Mouse (Mus musculus): ENCODE data around the gene Cyfip1. TPM values are rescaled to one million over a fixed set of nuclear protein-coding genes. Genes with fewer than 3 reads are reported as not detected.

Cyfip1 gene
- polyA plus RNA-seq, 1 experiment from 2014 or later, result 68.4 TPM

DNA sequence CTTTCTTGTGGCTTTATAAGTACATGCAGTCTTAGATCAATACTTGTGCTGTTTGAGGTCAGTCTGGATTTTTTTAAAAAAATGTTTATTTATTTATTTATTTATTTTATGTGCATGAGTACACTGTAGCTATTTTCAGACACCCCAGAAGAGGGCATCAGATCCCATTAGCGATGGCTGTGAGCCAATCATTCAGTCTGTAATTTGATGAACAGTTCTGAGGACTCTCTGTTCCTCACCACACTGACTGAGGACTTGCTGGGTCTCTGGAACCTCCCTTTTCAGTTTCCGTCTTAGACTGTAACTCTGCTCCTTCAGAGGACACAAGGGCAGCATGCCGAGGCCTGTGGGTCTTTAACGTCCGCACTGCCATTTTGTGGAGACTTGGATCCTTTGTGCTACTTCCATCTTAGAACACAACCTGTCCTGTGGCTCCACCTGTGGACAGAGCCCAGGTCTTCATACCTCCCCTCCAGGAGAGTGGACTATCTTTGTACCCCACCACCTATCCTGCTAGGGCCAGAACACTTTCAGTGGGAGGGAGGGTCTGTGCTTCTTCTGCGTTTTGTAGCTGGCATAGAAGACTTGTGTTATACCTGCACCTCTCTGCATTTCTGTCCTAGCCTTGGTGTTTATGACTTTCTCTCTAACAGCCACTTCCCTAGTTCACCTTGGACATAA lies 28.9 kb downstream of the Cyfip1 start:
- Histone ChIP-seq H3K36me3 (peaks cover 26% of the 10 kb centered on the region), H3K27me3 (ENCODE audit: insufficient read depth, poor library complexity, severe bottlenecking) (no peaks in the 10 kb centered on the region), H3K4me1 (peaks cover 14% of the 10 kb centered on the region; the same call in 1 of the 2 replicates), H3K27ac (no peak overlapping the region), H3K9me3 (no peaks in the 10 kb centered on the region), H3K4me3 (no peak overlapping the region)
- 90% methylated on average over 6 of the region's 6 CpGs for WGBS
- no peak for DNase-seq (ENCODE audit: low spot score)

- Histone ChIP-seq H3K36me3 (peaks cover 34% of the 10 kb centered on the region), H3K27me3 (ENCODE audit: insufficient read depth, poor library complexity, severe bottlenecking) (no peaks in the 10 kb centered on the region), H3K4me1 (peaks cover 14% of the 10 kb centered on the region; the same call in 1 of the 2 replicates), H3K9me3 (no peaks in the 10 kb centered on the region), H3K4me3 (no peak overlapping the region), H3K27ac (no peak overlapping the region)
- WGBS, result 72% methylated on average over 5 of the region's 5 CpGs
- DNase-seq (ENCODE audit: low spot score), result no peak
Measured at GRCm38 (mm10) chr7:55871476-55871875, 29.9 kb downstream of the Cyfip1 start.

GRCm38 (mm10) chr7:55874703-55875102 lies 33.2 kb downstream of the Cyfip1 start:
- Histone ChIP-seq H3K27ac (no peak overlapping the region), H3K4me1 (peaks cover 14% of the 10 kb centered on the region; the same call in 1 of the 2 replicates), H3K27me3 (ENCODE audit: insufficient read depth, poor library complexity, severe bottlenecking) (no peaks in the 10 kb centered on the region), H3K4me3 (no peak overlapping the region), H3K9me3 (no peaks in the 10 kb centered on the region), H3K36me3 (peaks cover 60% of the 10 kb centered on the region)
- 72% methylated on average over 7 of the region's 7 CpGs for WGBS
- no peak for DNase-seq (ENCODE audit: low spot score)

GRCm38 (mm10) chr7:55877721-55878120 lies 36.2 kb downstream of the Cyfip1 start:
- Histone ChIP-seq H3K9me3 (no peaks in the 10 kb centered on the region), H3K27ac (no peak overlapping the region), H3K4me3 (no peak overlapping the region), H3K36me3 (peaks cover 79% of the 10 kb centered on the region), H3K4me1 (no peaks in the 10 kb centered on the region), H3K27me3 (ENCODE audit: insufficient read depth, poor library complexity, severe bottlenecking) (no peaks in the 10 kb centered on the region)
- 85% methylated on average over 10 of the region's 10 CpGs for WGBS
- DNase-seq (ENCODE audit: low spot score), result no peak

DNA sequence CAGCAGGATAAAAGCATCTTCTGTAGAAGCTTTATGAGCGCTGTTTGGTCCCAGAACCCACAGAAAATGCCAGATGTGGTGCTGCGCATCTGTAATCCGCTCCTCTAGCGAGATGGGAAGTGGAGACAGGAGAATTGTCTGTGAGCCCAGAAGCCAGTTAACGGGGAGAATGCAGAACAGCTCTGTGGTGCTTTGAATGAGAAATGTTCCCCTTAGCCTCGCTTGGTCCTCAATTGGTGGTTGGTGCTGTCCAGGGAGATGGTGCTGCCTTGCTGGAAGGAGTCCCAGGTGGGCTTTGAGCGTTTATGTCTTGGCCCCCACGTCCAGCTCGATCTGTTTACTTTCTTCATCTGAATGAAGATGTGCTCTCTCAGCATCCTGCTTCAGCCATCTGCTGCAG lies 39.3 kb downstream of the Cyfip1 start:
- Histone ChIP-seq H3K27ac (no peak overlapping the region), H3K4me1 (0 out of 2 replicates have a peak, but pooled peaks cover 2% of the 10 kb centered on the region), H3K27me3 (ENCODE audit: insufficient read depth, poor library complexity, severe bottlenecking) (no peaks in the 10 kb centered on the region), H3K36me3 (peaks cover 56% of the 10 kb centered on the region), H3K9me3 (no peaks in the 10 kb centered on the region), H3K4me3 (no peak overlapping the region)
- whole genome bisulfite sequencing, result 89% methylated on average over 9 of the region's 9 CpGs
- DNase-seq (ENCODE audit: low spot score), result no peak

- Histone ChIP-seq H3K4me1 (0 out of 2 replicates have a peak, but pooled peaks cover 3% of the 10 kb centered on the region), H3K4me3 (no peak overlapping the region), H3K9me3 (no peaks in the 10 kb centered on the region), H3K27ac (no peak overlapping the region), H3K27me3 (ENCODE audit: insufficient read depth, poor library complexity, severe bottlenecking) (no peaks in the 10 kb centered on the region), H3K36me3 (peaks cover 64% of the 10 kb centered on the region)
- WGBS, result 85% methylated on average over 4 of the region's 4 CpGs
- no peak for DNase-seq (ENCODE audit: low spot score)
Measured at GRCm38 (mm10) chr7:55888603-55889002, 47.1 kb downstream of the Cyfip1 start.

GRCm38 (mm10) chr7:55889996-55890395 lies 48.5 kb downstream of the Cyfip1 start:
- H3K9me3 ChIP-seq, result no peaks in the 10 kb centered on the region
- peaks cover 71% of the 10 kb centered on the region for H3K36me3 ChIP-seq
- no peak for DNase-seq (ENCODE audit: low spot score)
- 0 out of 2 replicates have a peak, but pooled peaks cover 3% of the 10 kb centered on the region for H3K4me1 ChIP-seq
- no peaks in the 10 kb centered on the region for H3K27me3 ChIP-seq (ENCODE audit: insufficient read depth, poor library complexity, severe bottlenecking)
- WGBS, result 88% methylated on average over 4 of the region's 4 CpGs
- no peak overlapping the region for H3K27ac ChIP-seq
- H3K4me3 ChIP-seq, result no peak overlapping the region

DNA sequence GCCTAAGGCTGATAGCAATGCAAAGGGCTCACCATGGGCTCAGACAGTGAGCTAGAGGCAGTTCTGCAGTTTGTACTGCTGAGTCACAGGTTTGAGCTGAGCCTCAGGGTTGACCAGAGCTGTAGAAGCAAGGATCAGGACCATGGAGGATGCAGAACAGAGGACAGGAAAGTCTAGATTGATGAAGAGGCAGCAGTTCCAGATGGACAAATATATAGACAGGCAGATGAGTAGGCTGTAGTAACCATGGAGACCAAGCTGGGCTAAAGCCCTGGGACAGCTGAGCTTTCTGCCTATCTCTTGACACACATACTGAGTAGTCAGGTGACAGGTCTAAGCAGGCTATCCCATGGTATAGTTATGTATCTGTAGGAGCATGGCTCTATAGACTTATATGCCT lies 49.2 kb downstream of the Cyfip1 start:
- no peak for DNase-seq (ENCODE audit: low spot score)
- Histone ChIP-seq H3K4me3 (no peak overlapping the region), H3K4me1 (0 out of 2 replicates have a peak, but pooled peaks cover 2% of the 10 kb centered on the region), H3K27me3 (ENCODE audit: insufficient read depth, poor library complexity, severe bottlenecking) (no peaks in the 10 kb centered on the region), H3K36me3 (peaks cover 77% of the 10 kb centered on the region), H3K9me3 (no peaks in the 10 kb centered on the region), H3K27ac (no peak overlapping the region)

- H3K27me3 ChIP-seq (ENCODE audit: insufficient read depth, poor library complexity, severe bottlenecking), result no peaks in the 10 kb centered on the region
- H3K4me1 ChIP-seq, result no peaks in the 10 kb centered on the region
- DNase-seq (ENCODE audit: low spot score), result no peak
- no peak overlapping the region for H3K27ac ChIP-seq
- H3K4me3 ChIP-seq, result no peak overlapping the region
- WGBS, result 91% methylated on average over 11 of the region's 11 CpGs
- no peaks in the 10 kb centered on the region for H3K9me3 ChIP-seq
- H3K36me3 ChIP-seq, result peaks cover 85% of the 10 kb centered on the region
Measured at GRCm38 (mm10) chr7:55891797-55892196, 50.3 kb downstream of the Cyfip1 start.

DNA sequence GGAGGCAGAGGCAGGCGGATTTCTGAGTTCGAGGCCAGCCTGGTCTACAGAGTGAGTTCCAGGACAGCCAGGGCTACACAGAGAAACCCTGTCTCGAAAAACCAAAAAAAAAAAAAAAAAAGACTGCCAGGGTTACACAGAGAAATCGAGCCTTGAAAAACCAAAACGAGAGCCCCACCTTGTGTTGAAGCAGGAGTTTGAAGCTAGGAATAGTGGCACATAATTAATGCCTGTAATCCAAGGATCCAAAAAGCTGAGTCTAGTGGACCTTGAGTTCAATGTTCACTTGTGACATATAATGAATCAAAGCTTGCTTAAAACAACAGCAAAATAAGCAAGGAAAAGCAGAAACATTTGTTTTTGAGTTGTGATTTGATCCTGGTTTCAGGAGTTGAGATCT lies 62.2 kb downstream of the Cyfip1 start:
- no peak for DNase-seq (ENCODE audit: low spot score)
- H3K27me3 ChIP-seq (ENCODE audit: insufficient read depth, poor library complexity, severe bottlenecking), result no peaks in the 10 kb centered on the region
- no peak overlapping the region for H3K4me3 ChIP-seq
- peaks cover 97% of the 10 kb centered on the region for H3K36me3 ChIP-seq
- H3K27ac ChIP-seq, result no peak overlapping the region
- 78% methylated on average over 5 of the region's 5 CpGs for WGBS
- no peaks in the 10 kb centered on the region for H3K4me1 ChIP-seq
- H3K9me3 ChIP-seq, result no peaks in the 10 kb centered on the region

- H3K36me3 ChIP-seq, result peaks cover 97% of the 10 kb centered on the region
- WGBS, result 84% methylated on average over 2 of the region's 2 CpGs
- no peaks in the 10 kb centered on the region for H3K9me3 ChIP-seq
- no peak overlapping the region for H3K27ac ChIP-seq
- no peaks in the 10 kb centered on the region for H3K4me1 ChIP-seq
- no peak for DNase-seq (ENCODE audit: low spot score)
- H3K4me3 ChIP-seq, result no peak overlapping the region
- no peaks in the 10 kb centered on the region for H3K27me3 ChIP-seq (ENCODE audit: insufficient read depth, poor library complexity, severe bottlenecking)
Measured at GRCm38 (mm10) chr7:55905449-55905848, 63.9 kb downstream of the Cyfip1 start.

GRCm38 (mm10) chr7:55909519-55909918 lies 68.0 kb downstream of the Cyfip1 start:
- Histone ChIP-seq H3K9me3 (no peaks in the 10 kb centered on the region), H3K36me3 (peaks cover 92% of the 10 kb centered on the region), H3K4me3 (no peak overlapping the region), H3K27ac (no peak overlapping the region), H3K4me1 (no peaks in the 10 kb centered on the region), H3K27me3 (ENCODE audit: insufficient read depth, poor library complexity, severe bottlenecking) (no peaks in the 10 kb centered on the region)
- DNase-seq (ENCODE audit: low spot score), result no peak
- WGBS, result 92% methylated on average over 1 of the region's 1 CpGs

DNA sequence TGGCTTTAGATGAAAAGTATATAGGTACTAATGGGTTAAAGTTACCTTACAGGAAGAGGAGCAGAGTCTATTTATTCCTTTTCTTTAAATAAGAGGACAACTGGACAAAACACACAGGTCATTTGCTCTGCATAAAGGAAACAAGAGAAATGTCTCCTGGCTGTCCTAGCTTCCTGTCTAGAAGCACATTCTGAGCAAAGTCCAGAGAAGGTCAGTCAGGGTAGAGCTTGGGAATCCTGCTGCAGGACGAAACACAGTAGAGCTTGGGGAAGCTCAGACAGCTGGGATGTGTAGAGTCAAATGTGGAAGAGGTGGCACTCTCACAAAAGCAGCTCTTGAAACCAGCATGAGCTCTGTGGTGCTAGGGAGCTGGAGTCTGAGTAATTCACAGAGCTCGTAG lies 68.8 kb downstream of the Cyfip1 start:
- H3K36me3 ChIP-seq, result peaks cover 92% of the 10 kb centered on the region
- WGBS, result 87% methylated on average over 2 of the region's 2 CpGs

DNA sequence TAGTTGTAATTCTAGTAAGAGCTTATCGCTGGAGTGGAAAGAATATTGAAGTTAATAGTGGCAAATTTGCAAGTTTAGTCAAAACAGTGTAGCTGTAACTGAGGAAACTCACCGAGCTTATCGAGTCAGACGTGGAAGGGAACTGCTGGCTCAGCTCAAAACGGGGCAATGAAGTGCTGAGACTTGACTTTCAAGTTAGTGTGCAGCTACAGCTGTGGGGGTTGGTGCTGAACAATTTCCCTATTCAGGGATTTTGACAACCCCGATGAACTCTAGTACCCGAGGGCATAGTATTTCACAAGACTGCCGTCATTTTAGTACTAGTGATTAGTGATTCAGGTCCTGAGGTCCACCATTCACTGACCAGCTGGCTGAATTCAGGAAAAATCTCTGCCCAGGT lies 69.8 kb downstream of the Cyfip1 start:
- no peaks in the 10 kb centered on the region for H3K9me3 ChIP-seq
- H3K4me1 ChIP-seq, result no peaks in the 10 kb centered on the region
- 88% methylated on average over 8 of the region's 8 CpGs for WGBS
- peaks cover 90% of the 10 kb centered on the region for H3K36me3 ChIP-seq
- H3K4me3 ChIP-seq, result no peak overlapping the region
- H3K27me3 ChIP-seq (ENCODE audit: insufficient read depth, poor library complexity, severe bottlenecking), result no peaks in the 10 kb centered on the region
- no peak overlapping the region for H3K27ac ChIP-seq
- no peak for DNase-seq (ENCODE audit: low spot score)

More for the DNA sequence above, 68.8 kb downstream of the Cyfip1 start:
- H3K27ac ChIP-seq, result no peak overlapping the region
- H3K9me3 ChIP-seq, result no peaks in the 10 kb centered on the region
- H3K4me1 ChIP-seq, result no peaks in the 10 kb centered on the region
- H3K4me3 ChIP-seq, result no peak overlapping the region
- H3K27me3 ChIP-seq (ENCODE audit: insufficient read depth, poor library complexity, severe bottlenecking), result no peaks in the 10 kb centered on the region
- no peak for DNase-seq (ENCODE audit: low spot score)

Data from heart, embryonic 10.5 days (tissue).